Mouse (Mus musculus): ENCODE data around the gene Gna15. TPM values are rescaled to one million over a fixed set of nuclear protein-coding genes. Genes with fewer than 3 reads are reported as not detected.

Gna15 gene
- polyA plus RNA-seq, 1 experiment from 2014 or later: 1.1 TPM

DNA sequence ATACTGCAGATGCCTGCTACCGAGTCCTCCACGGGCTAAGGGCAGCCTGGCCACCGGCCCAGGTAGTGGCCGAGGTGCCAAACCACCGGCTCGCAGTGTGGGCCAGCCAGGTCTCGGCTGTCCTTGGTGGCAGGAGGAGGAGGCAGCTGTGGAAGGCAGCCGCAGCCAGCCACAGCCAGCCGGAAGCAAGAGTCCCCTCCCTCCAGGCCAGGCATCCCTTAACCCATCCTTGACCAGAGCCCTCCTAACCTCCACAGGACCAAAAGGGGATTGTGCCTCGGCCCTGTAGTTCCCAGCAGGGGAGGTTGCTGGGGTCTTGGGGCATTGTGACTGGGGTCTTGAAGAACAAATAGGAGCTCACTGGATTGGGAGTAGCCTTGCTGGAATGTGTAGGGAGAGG is 40.2 kb upstream of the Gna15 start:
- DNase-seq (ENCODE audit: extremely low spot score, low spot score): peak; percentile 57
- no peaks in the 10 kb centered on the region for H3K9me3 ChIP-seq
- peak overlapping the region; percentile 80 for H3K27ac ChIP-seq
- H3K4me1 ChIP-seq: peaks cover 94% of the 10 kb centered on the region
- WGBS: 2% methylated on average over 10 of the region's 10 CpGs
- peak overlapping the region; percentile 45 for H3K4me3 ChIP-seq
- peaks cover 63% of the 10 kb centered on the region for H3K36me3 ChIP-seq (replicated peaks)
- H3K27me3 ChIP-seq (ENCODE audit: poor library complexity, severe bottlenecking): peaks cover 92% of the 10 kb centered on the region

DNA sequence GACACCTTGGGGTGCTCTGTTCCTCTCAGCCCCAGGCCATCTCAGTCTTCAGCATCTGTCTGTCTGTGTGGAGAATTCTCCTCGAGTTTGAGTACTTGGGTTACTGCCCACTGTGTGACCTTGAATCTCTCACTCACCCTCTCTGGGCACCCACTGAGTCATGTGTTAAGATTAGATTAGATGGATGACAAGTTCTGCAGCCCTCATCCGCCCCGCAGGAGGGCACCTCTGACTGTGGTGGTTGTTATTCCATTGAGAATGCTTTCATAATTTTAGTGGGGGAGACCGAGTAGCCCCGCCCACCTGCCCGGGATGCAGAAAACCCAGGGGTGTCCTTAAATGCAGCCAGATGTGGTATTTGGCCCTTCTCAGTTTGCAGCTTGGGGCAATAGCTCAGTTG is 39.5 kb upstream of the Gna15 start:
- Histone ChIP-seq H3K36me3 (replicated peaks) (peaks cover 63% of the 10 kb centered on the region), H3K27me3 (ENCODE audit: poor library complexity, severe bottlenecking) (peaks cover 85% of the 10 kb centered on the region), H3K4me3 (peak overlapping the region; percentile 45)

DNA sequence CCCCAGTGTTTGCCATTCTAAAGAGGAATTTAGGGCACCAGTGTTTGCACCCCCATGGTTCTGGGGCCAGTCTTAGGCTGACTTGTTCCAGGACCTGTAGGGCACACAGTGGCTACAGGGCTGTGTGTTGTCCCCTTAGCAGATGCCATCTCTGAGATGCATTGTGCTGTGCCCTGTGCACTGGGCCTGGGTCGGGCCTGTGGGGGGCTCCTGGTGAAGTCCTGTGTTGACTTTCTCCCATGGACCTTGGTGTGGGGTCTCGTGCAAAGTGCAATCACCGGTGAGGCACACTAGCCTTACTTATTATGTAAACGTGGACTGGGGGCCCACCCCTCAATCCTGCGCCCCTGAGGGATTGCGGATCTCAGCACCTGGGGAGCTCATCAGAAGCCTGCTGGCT is 38.4 kb upstream of the Gna15 start:
- Histone ChIP-seq H3K27ac (no peak overlapping the region), H3K27me3 (ENCODE audit: poor library complexity, severe bottlenecking) (peaks cover 74% of the 10 kb centered on the region), H3K36me3 (replicated peaks) (peaks cover 62% of the 10 kb centered on the region), H3K9me3 (no peaks in the 10 kb centered on the region), H3K4me1 (peaks cover 82% of the 10 kb centered on the region), H3K4me3 (peak overlapping the region; percentile 3; the same call in 1 of the 2 replicates)
- 83% methylated on average over 6 of the region's 6 CpGs for WGBS
- no peak for DNase-seq (ENCODE audit: extremely low spot score, low spot score)

More for the DNA sequence above, 39.5 kb upstream of the Gna15 start:
- Histone ChIP-seq H3K9me3 (no peaks in the 10 kb centered on the region), H3K27ac (no peak overlapping the region), H3K4me1 (peaks cover 92% of the 10 kb centered on the region)
- 56% methylated on average over 6 of the region's 6 CpGs for WGBS
- no peak for DNase-seq (ENCODE audit: extremely low spot score, low spot score)

DNA sequence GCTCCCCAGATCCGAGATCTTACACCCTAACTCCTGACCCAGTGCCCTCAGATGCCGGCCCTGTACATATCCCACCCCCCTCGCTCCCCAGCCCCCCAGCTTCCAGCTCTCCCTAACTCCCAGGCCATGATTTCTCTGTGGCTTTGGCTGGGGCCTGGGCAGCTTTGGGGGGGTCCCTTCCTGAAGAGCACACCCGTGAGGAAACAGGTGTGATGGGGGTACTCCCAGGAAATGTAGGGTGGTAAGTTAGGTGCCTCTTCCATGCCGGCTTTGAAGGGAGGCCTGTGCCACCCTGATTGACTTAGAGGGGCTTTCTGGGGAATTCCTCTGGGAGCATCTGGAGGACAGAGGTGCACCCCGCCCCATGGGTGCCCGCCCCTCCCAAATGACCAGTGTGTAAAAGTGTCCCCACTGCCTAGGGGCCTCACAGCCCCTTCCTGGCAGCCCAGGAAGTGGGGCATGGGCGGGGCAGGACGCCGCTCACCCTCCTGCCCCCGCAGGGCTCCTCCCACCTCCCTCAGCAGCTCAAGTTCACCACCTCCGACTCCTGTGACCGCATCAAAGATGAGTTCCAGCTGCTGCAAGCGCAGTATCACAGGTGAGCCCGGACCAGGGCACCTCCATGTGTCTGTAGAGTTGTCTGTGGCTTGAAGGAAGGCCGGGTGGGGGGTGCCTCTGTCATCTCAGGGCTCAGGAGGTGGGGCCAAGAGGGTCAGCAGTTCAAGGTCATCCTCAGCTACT is 36.9 kb upstream of the Gna15 start:
- WGBS: 23% methylated on average over 16 of the region's 16 CpGs
- Histone ChIP-seq H3K27me3 (ENCODE audit: poor library complexity, severe bottlenecking) (peaks cover 59% of the 10 kb centered on the region), H3K4me1 (peaks cover 68% of the 10 kb centered on the region), H3K4me3 (peak overlapping the region; percentile 95), H3K9me3 (no peaks in the 10 kb centered on the region), H3K27ac (peak overlapping the region; percentile 99), H3K36me3 (replicated peaks) (peaks cover 46% of the 10 kb centered on the region)
- DNase-seq (ENCODE audit: extremely low spot score, low spot score): no peak

DNA sequence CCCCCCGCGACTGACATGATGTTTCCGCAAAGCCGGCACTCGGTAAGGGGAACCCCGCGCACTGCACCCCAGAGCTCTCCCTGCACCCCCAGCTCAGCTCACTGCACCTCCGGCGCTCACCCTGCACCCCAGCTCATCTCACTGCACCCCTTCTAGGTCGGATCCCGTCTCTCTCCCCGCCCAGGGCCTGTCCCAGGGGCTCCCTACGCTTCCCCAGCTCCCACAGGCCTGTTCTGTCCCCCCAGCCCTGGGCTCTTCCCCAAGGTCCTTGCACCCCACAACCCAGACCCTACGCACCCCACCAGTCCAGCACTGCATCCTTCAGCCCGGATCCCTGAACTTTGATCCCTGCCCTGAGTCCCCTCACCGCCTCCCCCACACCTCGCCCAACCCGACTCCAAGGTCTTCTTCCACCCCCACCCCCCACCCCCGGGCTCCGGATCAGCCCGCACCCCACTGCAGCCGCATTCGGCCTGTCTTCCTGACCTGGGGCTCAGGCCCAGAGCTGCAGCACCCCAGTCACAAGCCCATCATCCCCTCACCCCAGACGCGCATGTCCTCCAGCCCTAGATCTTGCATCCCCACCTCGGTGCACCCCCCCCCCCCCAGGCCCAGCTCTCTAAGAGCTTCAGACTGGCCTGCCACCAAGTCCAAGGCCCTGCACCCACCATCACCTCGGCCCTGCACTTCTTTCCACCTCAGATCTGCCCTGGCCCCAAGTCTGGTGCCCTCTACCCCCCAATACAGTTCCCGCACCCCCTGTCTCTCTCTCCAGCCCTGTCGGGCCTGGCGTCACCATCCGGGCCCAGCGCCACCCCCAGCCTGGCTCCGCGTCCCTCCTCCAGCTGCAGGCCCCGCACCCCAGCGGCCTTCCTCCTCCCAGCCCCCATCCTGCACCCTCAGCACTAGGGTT is 35.9 kb upstream of the Gna15 start:
- Histone ChIP-seq H3K27ac (peak overlapping the region; percentile 99), H3K4me3 (peak overlapping the region; percentile 95), H3K4me1 (peaks cover 58% of the 10 kb centered on the region), H3K9me3 (no peaks in the 10 kb centered on the region), H3K36me3 (replicated peaks) (peaks cover 36% of the 10 kb centered on the region), H3K27me3 (ENCODE audit: poor library complexity, severe bottlenecking) (peaks cover 49% of the 10 kb centered on the region)
- DNase-seq (ENCODE audit: extremely low spot score, low spot score): no peak
- 1% methylated on average over 36 of the region's 36 CpGs for WGBS

DNA sequence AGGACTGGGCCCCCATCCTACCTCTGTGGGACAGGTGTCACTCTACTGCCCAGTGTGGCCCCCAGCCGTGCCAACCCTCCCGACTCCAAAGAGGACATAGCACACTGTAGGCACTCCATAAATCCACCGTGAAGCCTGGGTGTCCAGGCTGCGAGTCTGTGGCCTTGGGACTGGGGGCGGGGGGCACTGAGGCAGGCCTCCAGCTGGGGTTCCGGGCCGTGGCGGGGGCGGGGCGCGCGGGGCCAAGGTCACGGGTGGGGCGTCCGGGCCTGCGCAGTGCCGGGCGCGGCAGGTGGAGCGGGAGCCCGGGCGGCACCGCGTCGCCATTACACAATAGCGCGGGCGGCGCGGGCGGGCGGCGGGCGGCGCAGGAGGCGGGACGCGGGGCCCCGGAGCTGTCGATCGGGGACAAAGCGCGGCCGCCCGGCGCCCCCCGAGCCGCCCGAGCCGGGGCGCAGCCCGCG is 35.2 kb upstream of the Gna15 start, which contains the start of gene Aes:
Gene Aes (plus strand): TSS at position 326 of the 464 bp plus-strand sequence.
- Histone ChIP-seq H3K4me1 (peaks cover 52% of the 10 kb centered on the region), H3K36me3 (replicated peaks) (peaks cover 30% of the 10 kb centered on the region), H3K4me3 (peak within 1 kb of the TSS; percentile 95), H3K27me3 (ENCODE audit: poor library complexity, severe bottlenecking) (peaks cover 42% of the 10 kb centered on the region), H3K9me3 (no peaks in the 10 kb centered on the region), H3K27ac (peak within 1 kb of the TSS; percentile 99)
- DNase-seq (ENCODE audit: extremely low spot score, low spot score): peak; percentile 54
- 2% methylated on average over 53 of the region's 53 CpGs for WGBS

DNA sequence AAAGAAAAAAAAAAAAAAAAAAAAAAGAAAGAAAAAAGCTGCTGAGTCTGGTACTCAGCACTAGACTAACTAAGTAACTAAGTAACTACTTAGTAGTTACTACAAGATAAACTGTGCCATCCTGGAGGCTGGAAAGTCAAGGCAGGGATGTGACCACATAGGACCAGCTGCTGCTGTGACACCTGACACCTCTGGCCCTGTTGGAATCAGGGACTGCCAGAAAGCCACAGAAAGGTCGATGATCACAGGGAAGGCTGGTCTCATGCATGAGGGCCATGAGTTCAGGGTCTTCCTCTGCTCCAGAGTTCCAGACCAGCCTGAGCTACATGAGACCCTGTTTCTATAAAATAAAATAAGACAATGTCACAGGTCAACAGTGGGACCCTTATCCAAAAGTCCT is 33.5 kb upstream of the Gna15 start:
- Histone ChIP-seq H3K4me1 (peaks cover 34% of the 10 kb centered on the region), H3K27me3 (ENCODE audit: poor library complexity, severe bottlenecking) (peaks cover 25% of the 10 kb centered on the region), H3K27ac (no peak overlapping the region), H3K4me3 (no peak overlapping the region), H3K36me3 (replicated peaks) (peaks cover 16% of the 10 kb centered on the region), H3K9me3 (peaks cover 4% of the 10 kb centered on the region; the same call in 1 of the 2 replicates)
- DNase-seq (ENCODE audit: extremely low spot score, low spot score): no peak
- WGBS: 36% methylated on average over 1 of the region's 1 CpGs

DNA sequence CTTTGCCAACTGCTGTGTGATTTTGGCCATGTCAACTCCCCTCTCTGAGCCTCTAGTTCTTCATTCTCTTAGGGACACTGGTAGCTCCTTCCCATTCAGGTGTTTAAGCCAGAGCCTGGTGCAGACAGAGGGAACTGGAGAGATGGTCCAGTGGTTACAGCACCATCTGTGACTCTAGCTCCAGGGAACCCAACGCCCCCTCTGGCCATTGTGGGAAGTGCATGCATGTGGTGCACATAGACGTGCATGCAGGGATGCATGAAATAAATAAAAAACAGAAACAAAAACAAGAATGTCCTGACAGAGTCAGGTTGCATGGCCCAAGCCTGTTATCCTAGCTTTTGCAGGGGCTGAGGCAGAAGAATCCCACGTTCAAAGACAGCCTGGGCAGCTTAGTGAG is 32.3 kb upstream of the Gna15 start:
- H3K9me3 ChIP-seq: peaks cover 4% of the 10 kb centered on the region; the same call in 1 of the 2 replicates
- H3K4me1 ChIP-seq: peaks cover 32% of the 10 kb centered on the region
- peaks cover 6% of the 10 kb centered on the region for H3K36me3 ChIP-seq (replicated peaks)
- H3K27ac ChIP-seq: no peak overlapping the region
- WGBS: 73% methylated on average over 3 of the region's 3 CpGs
- H3K27me3 ChIP-seq (ENCODE audit: poor library complexity, severe bottlenecking): peaks cover 13% of the 10 kb centered on the region
- no peak for DNase-seq (ENCODE audit: extremely low spot score, low spot score)
- no peak overlapping the region for H3K4me3 ChIP-seq

DNA sequence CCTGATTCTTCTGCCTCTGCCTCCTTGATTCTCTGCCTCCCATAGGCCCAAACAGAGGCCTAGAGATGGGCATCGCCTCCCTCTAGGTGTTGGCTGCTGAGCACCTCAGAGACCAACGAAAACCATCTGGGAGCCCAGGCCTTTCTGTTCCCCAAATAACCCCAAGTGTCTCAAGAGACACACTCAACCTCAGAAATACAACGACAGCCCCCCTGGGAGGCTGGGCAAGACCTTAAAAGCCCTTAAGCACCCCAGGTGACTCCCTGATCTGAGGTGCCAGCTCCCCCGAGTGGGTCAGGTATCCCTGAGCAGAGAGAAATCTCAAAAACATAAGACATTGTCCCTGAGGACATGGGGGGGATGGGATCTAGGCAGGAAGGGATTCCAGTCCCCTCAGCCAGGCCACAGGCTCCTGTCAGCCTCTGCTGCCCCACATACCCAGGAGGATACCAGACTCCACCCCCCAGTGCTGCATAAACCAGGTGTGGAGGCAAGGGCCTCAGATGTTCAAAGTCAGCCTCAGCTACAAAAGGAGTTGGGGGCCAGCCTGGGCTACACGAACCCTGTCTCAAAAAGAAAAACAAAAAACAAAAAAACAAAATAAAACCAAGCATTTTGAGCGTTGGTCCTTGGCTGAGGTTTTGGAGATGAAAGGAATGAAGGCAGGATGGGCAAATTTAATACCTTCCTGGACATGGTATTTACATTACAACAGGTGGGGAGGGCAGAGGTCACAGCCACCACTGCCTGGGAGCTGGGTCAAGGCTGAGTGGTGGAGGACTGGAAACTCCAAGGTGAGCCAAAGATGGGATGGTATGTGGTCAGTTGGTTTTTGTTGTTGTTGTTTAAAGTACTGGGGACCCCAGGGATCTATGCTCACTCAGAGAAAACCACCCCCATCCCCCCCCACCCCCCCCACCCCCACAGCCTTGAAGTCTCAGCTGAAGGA is 30.1 kb upstream of the Gna15 start:
- 88% methylated on average over 6 of the region's 6 CpGs for WGBS
- H3K27me3 ChIP-seq (ENCODE audit: poor library complexity, severe bottlenecking): peaks cover 4% of the 10 kb centered on the region; the same call in 1 of the 2 replicates
- H3K27ac ChIP-seq: no peak overlapping the region
- peaks cover 4% of the 10 kb centered on the region; the same call in 1 of the 2 replicates for H3K9me3 ChIP-seq
- H3K36me3 ChIP-seq (replicated peaks): no peaks in the 10 kb centered on the region
- no peak overlapping the region for H3K4me3 ChIP-seq
- peaks cover 16% of the 10 kb centered on the region for H3K4me1 ChIP-seq
- DNase-seq (ENCODE audit: extremely low spot score, low spot score): no peak

DNA sequence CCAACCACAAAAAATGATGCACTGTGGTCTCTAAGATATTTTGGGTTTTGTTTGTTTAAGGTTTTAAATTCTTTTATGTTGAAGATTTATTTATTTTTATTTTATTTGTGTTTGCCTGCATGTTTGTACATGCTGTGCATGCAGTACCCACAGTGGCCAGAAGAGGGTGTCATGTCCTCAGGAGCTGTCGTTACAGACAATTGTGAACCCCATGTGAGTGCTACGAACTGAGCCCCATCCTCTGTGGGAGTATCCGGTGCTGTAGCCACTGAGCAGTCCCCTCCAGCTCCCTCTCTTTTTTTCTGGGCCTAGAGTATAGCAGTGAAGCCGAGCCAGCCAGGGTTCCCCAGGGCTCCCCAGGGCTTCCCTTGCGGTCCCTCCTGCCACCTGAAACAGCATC is 29.2 kb upstream of the Gna15 start:
- Histone ChIP-seq H3K4me3 (no peak overlapping the region), H3K9me3 (peaks cover 4% of the 10 kb centered on the region; the same call in 1 of the 2 replicates), H3K27ac (no peak overlapping the region), H3K27me3 (ENCODE audit: poor library complexity, severe bottlenecking) (0 out of 2 replicates have a peak, but pooled peaks cover 6% of the 10 kb centered on the region), H3K36me3 (replicated peaks) (no peaks in the 10 kb centered on the region), H3K4me1 (peaks cover 12% of the 10 kb centered on the region)
- WGBS: 86% methylated on average over 5 of the region's 5 CpGs
- DNase-seq (ENCODE audit: extremely low spot score, low spot score): no peak

DNA sequence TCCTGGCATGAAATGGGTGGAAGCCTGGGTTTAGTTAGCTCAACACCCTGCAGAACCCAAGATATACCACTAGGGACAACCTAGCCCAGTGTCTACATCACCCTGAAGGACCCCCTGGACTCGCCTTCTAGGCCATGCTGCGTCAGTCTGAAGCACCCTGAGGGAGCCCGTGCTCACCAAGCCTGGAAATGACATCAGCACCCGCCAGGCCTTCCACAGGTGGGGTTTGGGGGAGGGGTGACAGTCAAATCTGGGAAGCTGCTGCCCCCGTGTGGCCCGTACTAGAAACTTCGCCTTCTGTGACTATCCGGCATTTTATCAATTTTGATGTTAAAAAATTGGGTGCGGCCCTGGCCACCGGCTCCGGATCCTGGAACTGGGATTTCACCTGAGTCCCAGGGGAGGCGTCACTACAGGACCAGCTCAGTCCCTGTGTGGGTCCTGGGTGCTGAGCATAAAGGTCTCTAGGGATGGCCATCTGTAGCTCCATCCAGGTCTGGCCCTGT is 27.6 kb upstream of the Gna15 start:
- 10% methylated on average over 12 of the region's 12 CpGs for WGBS

More for the DNA sequence above, 27.6 kb upstream of the Gna15 start:
- Histone ChIP-seq H3K4me1 (peaks cover 12% of the 10 kb centered on the region), H3K4me3 (peak overlapping the region; percentile 0; the same call in 1 of the 2 replicates), H3K9me3 (peaks cover 4% of the 10 kb centered on the region; the same call in 1 of the 2 replicates), H3K36me3 (replicated peaks) (no peaks in the 10 kb centered on the region), H3K27ac (no peak overlapping the region), H3K27me3 (ENCODE audit: poor library complexity, severe bottlenecking) (0 out of 2 replicates have a peak, but pooled peaks cover 6% of the 10 kb centered on the region)
- peak; percentile 69 for DNase-seq (ENCODE audit: extremely low spot score, low spot score)

All from forebrain, embryonic 10.5 days (tissue).